Mouse (Mus musculus): Measurements from ENCODE around the gene Arxes2.
"Not testable (repeated sequence)": the region's sequence is repeated elsewhere in the genome, so short reads cannot be mapped to it uniquely, and the experiment has no call there.

The Arxes2 gene

DNA sequence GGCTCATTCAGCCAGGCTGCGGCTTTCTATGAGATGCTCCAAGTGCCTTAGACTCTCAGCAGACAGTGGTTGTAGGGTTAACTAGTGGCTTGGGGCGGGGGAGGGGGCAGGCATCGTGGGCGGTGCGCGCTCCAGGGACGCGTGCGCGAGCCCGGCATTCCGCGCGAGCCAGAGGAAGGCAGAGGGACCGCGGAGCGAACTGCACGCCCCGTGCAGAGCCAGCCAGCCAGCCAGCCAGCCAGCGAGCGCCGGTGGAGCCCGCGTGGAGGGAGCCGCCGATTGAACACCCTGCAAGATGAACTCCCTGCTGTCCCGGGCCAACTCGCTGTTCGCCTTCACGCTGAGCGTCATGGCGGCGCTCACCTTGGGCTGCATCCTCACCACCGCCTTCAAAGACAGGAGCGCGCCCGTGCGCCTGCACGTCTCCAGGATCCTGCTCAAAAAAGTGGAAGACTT lies at the start of gene Arxes2:
Gene Arxes2 (plus strand): TSS at position 161 of the 456 bp plus-strand sequence.
- DNase-seq (ENCODE audit: low spot score), result not testable (repeated sequence)

DNA sequence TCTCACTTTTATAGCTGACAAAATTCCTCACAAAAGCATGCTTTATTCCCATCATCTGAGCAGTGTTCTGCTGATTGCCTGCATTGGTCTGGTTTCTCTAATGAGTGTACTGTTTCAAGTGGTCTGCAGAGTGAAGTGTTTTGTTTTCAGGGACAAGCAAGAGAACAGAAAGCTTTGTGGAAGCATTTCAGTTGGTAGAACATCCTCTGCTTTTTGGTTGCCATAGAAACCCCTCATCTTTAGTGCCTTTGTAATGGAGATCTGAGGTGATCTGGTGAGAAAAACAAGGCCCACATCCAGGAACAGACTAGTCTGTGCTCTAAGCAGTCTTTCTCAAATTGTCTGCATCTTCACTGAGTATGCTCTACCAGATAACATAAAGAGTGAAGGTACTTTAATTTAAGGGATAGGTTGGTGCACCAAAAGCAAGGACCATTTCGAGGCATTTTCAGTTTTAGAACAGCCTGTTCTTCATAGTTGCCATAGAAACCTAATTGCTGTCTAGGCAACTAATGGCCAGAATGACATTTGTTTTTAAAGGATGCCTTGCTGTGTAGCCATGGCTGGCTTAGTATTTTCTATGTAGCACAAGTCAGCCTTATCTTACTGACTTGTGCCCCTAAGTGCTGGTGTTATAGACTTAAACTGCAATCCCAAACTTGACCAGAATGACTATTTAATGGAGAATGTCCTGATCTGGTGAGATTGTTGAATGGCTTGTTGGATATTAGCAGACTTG lies 44.8 kb upstream of the Arxes2 start:
- DNase-seq (ENCODE audit: low spot score), result no peak

DNA sequence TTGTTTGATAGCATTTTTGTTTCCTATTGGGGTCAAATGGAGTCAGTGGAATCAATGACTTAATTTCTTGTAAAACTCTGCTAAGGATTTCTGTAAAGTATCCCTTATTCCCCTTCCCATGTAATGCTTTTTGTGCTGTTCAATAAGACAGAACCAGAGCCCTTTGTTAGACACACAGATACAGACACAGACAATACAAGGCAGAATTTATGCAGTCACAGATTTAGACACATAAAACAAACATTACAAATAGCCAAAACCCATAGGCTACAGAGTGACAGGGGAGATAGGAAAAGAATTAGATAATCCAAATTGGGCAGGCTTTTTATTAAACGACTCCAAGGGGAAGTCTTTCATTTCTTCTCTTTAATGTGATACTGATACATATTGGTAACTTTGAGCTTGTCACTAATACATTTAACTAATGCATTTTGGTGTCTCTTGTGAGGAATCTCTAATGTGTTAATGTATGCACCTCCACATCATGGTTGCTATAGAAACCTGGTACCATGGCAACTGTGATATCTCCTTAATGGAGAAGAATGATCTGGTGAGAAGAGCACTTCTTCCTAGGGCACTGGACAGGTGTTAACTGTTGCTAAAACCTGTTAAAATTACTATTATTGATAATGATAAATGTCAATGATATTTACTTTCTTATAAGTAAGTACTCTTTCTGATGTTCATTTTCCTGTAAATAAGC lies 36.5 kb upstream of the Arxes2 start:
- DNase-seq (ENCODE audit: low spot score), result no peak

DNA sequence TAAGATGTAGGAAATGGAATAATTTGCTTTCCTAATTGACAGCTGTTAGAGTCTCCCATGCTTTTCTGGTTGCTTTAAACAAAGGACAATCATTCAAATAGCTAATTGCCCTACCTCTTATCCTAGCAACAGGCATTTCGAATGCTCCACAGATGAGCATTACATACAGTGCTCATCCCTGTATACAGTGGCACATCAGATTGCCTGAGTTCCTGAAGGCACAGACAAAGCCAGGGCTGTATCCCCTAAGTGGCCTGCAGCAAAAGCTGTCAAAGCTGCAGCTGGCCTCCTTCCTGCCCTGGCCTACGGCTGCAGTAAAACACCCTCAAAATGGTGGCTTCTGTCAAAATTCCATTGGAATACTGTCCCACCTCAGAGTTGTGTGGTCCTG lies 35.9 kb upstream of the Arxes2 start:
- no peak for DNase-seq (ENCODE audit: low spot score)

DNA sequence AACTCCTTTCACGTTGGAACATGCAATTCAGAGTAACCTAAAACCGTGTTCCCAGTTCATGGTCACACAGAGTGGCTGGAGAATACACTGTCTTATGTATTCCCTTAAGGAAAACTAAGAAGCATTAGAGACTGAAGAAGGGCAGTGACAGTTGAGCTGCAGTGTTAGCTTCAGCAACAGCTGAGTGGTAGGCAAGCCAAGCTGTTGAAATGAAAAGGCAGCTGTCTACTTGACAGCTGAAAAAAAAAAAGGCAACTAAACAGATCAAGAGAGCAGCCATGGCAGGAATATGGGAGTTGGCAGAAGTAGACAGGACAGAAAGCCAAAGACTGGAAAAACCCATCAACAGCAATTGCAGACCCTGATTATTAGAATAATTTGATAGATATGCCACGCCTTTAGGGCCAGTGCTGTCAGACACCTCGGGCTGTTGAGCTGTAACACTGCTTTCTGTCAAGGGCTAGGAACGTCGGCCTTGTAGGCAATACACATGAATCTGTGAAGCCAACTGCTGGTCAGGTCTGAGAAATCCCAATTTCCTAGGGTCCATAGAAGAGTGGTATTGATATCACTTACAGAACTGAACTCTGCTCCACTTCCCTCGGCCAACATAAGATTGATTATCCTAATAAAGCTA lies 34.9 kb upstream of the Arxes2 start:
- DNase-seq (ENCODE audit: low spot score), result no peak

DNA sequence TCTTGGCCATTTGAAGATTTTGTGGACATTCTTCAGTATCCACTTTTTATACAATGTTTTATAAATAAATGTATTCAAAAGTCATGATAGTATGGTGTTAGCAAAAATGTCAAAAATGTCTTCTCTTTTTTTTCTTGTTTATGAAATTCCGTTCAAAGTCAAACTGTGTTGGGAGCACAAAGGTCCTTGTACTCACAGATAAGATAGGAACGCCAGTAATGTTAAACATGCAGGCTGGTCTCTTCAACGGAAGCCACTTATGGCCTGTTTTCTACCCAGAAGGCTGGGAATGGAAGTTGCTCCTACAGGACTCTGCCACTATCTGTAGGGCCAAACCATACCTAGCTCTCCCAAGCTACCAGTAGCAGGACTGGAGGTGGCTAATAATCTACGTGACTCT lies 34.1 kb upstream of the Arxes2 start:
- no peak for DNase-seq (ENCODE audit: low spot score)

DNA sequence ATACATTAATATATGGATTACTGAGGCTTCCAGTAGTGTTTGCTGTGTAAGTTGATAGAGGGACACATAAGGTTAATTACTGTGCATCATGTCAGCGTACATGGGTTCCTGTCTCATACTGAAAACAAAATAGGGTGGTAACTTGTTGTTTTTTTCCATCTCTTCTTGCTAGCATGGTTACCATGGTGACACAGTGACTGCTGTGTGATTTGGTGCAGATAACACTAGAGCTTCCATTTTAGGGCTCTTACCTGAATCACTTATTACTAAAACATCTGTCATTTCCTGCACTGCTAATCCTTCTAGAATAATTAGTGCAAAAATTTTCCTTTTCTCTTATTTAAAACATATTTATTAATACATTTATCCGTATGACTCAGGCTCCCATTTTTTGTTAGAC lies 31.3 kb upstream of the Arxes2 start:
- DNase-seq (ENCODE audit: low spot score), result no peak

DNA sequence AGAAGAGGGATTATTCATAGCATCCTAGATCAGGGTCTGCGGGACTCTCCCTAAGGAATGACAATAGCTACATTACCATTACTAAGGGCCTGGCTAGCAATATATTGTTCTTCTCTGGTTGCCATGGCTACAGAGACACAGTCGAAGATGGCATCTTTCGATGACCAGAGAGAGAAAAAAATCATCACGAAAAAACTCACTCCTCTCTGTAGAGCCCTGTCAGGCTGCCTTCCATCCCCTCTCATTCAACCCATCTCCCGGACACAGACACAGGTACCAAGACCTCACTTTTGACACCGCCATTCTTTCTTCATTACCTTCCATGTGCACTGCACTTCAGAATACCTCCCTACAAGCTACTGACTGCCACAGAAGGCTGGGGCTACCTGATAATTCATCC lies 30.5 kb upstream of the Arxes2 start:
- DNase-seq (ENCODE audit: low spot score), result no peak

DNA sequence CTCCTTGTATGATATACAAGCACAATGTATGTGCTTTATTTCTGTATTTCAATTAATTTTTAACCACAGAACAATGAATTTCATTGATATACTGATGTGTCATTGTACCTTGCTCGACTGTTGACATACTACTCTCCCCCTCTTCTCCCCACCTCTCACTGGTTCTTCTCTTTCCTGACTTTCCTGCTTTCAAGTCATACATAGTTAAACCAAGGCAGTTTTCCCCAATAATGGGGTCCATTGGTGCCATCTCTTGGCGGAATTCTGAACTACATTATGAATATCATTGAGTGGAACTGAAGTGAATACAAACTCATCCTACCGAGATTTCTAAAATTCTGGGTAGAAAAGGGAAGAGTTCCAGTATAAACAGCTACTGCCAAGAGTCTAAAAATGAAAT lies 30.0 kb upstream of the Arxes2 start:
- no peak for DNase-seq (ENCODE audit: low spot score)

DNA sequence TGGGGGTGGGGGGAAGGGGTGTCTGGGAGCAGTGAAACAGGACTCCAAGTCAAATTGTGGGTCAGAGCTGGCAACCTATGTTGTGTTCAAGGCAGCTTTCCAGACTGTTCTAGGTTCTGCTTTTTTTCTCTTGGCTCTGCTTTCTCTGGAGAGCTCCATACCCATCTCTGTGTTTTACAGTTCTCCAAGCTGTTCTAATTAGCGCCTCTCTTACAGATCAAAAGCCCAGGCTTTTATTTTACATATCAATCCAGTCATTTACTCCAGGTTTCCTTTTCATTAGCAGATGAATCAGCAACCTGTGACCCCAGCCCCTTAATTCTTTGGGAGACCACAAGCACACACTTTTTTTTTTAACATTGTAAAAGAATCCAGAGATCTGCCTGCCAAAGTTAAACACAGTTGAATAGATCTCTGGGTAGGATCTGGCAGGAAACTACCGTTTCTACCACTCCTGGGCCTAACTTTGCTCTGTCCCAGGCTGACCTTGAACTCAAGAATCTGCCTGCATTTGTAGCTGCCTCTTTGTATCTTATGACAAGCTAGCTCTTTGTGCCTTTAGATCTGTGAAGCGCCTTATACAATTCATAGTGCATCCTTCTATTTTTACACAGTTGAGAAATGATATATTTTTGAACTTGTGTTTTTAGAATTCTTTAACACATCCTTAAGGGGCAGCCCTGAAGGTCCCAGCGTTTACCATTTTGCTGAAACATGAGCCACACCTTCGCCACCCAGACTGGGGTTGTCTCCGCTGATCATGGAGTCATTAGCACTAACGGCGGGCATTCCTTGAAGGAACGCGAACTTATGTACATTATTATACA lies 19.8 kb upstream of the Arxes2 start:
- DNase-seq (ENCODE audit: low spot score), result no peak

DNA sequence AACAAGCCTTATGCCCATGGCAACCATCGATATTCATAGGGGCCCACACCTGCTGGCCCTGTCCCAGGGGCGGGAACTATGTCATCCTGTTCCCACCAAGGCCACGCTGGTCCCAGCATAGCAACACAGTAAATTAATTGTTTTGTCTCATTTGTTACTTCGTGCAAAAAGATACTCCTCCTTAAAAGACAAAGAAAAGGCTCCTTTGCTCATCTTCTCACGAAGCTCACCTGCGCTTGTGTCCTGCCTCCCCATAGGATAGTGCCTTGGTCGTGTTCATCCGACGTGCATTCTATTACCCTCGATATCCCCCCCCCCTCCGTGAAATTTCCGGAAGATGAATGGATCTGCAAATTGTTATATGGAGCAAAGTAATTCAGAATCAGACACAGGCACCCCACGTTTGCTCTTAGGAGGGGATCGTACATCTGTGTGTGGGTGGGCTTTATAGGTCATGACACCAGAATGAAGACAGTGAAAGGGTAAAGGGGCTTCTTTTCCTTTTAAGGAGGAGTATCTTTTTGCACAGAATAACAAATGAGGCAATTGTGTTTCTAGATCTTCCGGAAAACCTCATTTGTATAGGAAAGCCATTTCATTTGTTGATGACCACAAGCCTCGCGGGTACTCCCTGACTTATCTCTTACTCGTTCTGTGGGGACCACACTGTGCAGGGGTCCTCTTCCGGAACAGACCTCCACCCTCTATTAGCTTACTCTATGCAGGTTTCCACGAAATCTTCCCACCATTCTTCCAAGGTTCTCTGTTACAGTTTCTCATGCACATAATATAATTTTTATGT lies 19.0 kb upstream of the Arxes2 start:
- DNase-seq (ENCODE audit: low spot score), result no peak

DNA sequence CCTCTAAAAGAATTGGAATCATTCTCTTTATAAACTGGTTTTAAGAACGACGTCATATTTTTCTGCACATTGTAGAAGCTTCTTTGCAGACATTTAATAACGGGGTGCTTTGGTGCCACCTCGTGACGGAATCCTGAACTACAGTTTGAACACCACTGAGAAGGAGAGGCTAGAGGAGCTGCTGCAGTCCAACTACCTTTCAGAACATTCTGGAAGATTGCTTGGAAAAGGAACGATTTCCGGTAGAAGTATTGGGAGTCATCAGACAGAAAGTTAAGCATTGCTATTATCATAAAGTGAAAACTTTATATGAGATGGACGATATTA lies 18.4 kb upstream of the Arxes2 start:
- DNase-seq (ENCODE audit: low spot score), result peak; percentile 73

DNA sequence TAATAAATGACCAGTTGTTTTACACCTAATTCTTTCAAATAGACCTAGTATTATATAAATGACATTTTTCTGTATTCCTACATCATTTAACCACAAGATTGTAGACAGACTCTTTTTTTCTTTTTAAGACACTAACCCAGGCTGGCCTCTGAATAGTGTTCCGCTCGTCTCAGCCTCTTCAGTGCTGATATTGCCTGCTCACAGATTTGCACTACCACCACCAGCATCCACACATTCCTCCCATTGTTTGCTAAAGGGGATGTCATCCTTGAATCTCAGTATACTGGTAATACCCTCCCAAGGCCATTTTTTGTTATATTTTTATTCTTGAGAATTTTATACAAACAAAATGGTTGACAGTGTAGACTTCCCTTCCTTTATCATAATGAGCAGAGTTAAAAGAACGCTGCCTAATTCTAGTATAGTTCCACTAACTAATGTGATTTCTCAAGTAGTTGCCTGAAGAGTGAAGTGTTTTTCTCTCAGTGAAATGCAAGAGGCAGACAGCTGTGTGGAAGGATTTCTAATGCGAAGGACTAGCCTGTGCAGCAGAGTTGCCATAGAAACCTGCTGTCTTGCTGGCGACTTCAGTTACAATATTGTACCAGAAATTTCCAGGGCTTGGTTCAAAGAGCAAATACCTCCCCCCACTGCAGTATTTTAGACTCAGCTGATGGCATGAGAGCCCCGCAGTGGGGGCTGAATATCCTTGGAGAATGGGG lies 8.9 kb upstream of the Arxes2 start:
- no peak for DNase-seq (ENCODE audit: low spot score)

DNA sequence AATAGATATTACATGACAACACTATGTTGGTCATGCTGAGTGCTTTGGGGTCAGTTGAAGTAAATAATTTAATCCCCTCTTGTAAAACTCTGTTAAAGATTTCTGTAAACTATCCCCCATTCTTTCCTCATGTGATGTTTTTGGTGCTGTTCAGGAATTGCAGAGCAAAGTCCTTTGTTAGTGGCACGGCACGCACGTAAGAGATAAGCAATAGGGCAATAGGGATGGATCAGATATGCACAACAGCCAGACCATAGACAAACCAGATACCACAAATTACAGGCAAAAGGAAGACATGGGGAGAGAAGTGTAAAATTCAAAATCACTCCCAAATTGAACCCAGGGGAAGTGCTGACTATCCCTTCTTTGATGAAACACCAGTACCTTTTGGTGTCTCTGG lies 7.4 kb upstream of the Arxes2 start:
- no peak for DNase-seq (ENCODE audit: low spot score)

DNA sequence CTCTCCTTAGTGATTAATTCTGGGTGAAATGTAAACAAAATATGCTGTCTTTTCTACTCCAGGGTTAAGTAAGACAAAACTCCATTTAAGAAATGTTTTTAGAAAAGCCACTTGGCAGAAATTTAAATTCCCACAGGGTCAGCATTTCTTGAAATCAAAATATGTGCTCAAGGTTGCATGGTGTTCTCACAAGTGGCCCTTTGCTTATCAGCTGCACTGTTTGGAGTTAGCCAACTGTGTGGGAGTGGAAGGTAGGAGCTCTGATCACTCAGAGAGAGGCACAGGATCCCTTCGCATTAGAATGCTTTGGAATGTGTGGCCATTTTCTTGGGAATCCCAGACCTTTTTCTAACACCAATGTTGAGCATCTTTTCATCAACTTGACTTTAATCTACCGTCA lies 3.0 kb upstream of the Arxes2 start:
- no peak for DNase-seq (ENCODE audit: low spot score)

DNA sequence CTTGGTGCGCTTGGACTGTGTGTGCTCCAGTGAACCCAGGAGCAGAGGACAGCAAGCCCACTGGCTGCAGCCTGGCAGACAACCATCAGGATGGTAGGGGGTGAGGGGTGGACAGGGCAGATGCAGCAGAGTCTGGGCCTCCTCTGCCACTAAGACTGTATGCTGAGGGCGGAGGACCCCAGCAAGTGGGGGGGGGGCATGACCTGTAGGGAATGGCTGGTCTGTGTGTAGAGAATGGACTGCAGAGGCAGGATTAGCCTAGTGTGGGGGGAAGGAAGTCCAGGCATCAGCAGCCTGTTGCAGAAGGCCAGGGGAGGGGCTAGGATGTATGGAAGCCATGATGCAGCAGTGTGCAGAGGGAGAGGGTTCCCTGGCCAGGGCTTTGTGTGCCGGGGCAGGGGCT lies 431 bp upstream of the Arxes2 start:
- not testable (repeated sequence) for DNase-seq (ENCODE audit: low spot score)

DNA sequence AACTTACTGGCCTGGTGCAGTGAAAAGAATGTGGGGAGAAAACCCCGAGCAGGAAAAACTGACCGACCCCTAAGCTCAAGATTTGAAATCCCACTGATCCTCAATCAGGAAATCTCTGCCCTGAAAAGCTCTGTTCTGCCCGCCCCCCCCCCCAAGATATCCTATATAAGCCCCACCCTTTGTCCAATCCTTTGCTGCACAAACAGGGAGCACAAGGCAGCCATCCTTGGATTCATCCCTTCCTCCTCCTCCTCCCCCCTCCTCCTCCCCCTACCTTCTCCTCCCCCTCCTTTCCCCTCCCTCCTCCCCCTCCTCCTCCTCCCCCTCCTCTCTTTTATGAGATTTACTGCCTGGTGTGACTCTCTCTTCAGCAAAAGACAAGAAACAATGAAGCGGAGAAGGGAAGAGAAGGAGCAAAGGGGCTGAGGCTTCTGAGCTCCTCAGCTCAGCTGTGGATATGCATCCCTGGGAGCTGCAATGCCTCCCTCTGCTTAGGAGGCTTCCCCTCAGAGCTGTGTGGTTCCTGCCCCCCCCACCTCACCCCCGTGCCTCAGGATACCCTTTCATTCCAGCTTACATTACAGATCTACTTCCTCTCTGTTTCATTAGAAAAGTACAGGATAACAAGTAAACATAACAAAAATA lies 13.7 kb downstream of the Arxes2 start:
- no peak for DNase-seq (ENCODE audit: low spot score)

DNA sequence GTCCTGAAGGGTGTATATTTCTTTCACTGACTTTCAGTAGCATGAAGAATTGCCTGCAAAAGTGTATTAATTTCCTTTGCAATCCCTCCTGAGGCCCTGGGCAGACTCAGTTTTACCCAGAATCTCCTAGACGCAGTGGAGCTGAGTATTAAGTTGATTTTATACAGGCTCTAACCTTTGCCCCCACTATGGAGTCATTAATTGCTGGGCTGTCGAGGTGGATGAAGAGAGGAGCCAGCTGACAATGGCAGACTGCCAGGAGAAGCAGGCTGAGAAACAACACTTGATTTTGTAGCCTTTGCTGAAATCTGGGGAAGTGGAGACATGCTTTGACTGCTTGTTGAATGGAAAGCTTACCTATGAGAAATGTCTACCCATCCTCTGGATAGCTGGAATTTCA lies 20.8 kb downstream of the Arxes2 start:
- no peak for DNase-seq (ENCODE audit: low spot score)

DNA sequence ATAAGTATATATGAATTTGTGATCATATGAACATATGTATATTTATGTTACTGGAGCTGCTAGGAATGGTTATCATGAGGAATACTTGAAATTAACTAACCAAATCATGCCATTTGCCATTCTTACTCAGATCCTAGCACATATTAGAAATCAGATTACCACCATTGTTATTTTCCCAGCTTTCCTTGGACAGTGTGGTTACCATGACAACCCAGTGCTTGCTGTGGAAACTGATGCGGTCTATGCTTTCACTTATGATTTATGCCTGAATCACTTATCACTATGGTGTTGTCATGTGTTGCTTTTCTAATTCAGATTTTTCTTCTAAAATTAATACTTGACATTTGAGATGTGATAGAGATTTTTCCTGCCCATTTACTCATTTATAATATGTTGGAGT lies 36.7 kb downstream of the Arxes2 start:
- DNase-seq (ENCODE audit: low spot score), result no peak
